8 mouse cellular contexts compared by ENCODE assay signal in the genomic region with DNA sequence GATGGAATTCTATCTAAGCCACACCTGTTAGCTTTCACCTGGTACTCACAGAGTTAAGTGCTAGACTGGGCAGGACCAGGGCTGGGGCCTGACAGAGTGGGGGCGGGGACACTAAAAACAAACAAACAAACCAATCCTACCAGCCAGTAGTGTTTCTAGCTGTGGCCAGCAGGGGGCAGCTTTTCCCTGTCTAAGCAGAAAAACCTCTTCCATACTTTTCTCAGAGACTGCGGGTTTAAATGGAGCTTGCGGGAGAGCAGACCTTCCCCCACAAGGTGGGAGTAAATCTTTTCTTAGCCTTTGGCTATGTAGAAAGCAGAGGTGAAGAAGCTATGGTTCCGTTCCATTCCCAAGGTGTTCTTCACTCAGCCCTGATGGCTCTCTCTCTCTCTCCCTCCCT.
A peak's percentile ranks its signal among the peaks of the same experiment; 100 is the strongest.
DNase-seq lines count a peak whose midpoint lies in the region; ATAC-seq lines count a peak whose summit lies in the region.

No protein-coding gene starts in this region.

- no peak for ATAC-seq in liver, embryonic 12.5 days
- ATAC-seq in intestine, embryonic 14.5 days (replicated peaks; ENCODE audit: low FRiP score, low TSS enrichment, low read depth), result no peak; the same call in 1 of the 2 replicates
- 0 out of 2 replicates have a peak, but pooled peaks have one; percentile 65 for ATAC-seq in midbrain, embryonic 14.5 days (ENCODE audit: low FRiP score, low TSS enrichment)

- H3K9ac ChIP-seq in liver, embryonic 12.5 days, result no peak overlapping the region
- H3K9ac ChIP-seq in intestine, embryonic 14.5 days (ENCODE audit: low read length), result no peak overlapping the region
- H3K9ac ChIP-seq in midbrain, embryonic 14.5 days (replicated peaks; ENCODE audit: low read length), result no peak overlapping the region

- 10% methylated on average over 4 of the region's 4 CpGs for WGBS in liver, embryonic 12.5 days (ENCODE audit: insufficient replicate concordance)
- WGBS in intestine, embryonic 14.5 days, result 4% methylated on average over 4 of the region's 4 CpGs
- 3% methylated on average over 4 of the region's 4 CpGs for WGBS in midbrain, embryonic 14.5 days

- no peak overlapping the region for H3K27ac ChIP-seq in liver, embryonic 12.5 days
- no peak overlapping the region for H3K27ac ChIP-seq in intestine, embryonic 14.5 days (ENCODE audit: low read depth)
- no peak overlapping the region for H3K27ac ChIP-seq in midbrain, embryonic 14.5 days (replicated peaks; ENCODE audit: low read depth, low read length)

- peak; percentile 73 for DNase-seq in liver
- peak; percentile 32 for DNase-seq in cerebellum, adult 9-10 months
- DNase-seq in frontal cortex, postnatal 10 days (ENCODE audit: low spot score in 2 of 2), result peak; percentile 50 to 68
- peak; percentile 74 for DNase-seq in intestine, embryonic 14.5 days (ENCODE audit: low spot score)
- peak; percentile 21 to 45 for DNase-seq in left cerebral cortex, adult 8-10 months (ENCODE audit: low spot score in 2 of 2)
- DNase-seq in midbrain, embryonic 14.5 days, result peak; percentile 89
- peak; percentile 60 for DNase-seq in telencephalon, adult 2 months (ENCODE audit: low read depth, low spot score)

- peaks cover 10% of the 10 kb centered on the region; the same call in 1 of the 2 replicates for H3K27me3 ChIP-seq in liver, embryonic 12.5 days (replicated peaks)
- H3K27me3 ChIP-seq in intestine, embryonic 14.5 days (replicated peaks; ENCODE audit: control insufficient read depth, insufficient read depth, low read length), result no peaks in the 10 kb centered on the region
- no peaks in the 10 kb centered on the region for H3K27me3 ChIP-seq in midbrain, embryonic 14.5 days (ENCODE audit: control insufficient read depth, insufficient read depth, low read length)

- no peaks in the 10 kb centered on the region for H3K36me3 ChIP-seq in liver, embryonic 12.5 days
- H3K36me3 ChIP-seq in intestine, embryonic 14.5 days (ENCODE audit: control insufficient read depth, insufficient read depth, low read length), result no peaks in the 10 kb centered on the region
- H3K36me3 ChIP-seq in midbrain, embryonic 14.5 days (ENCODE audit: control insufficient read depth, insufficient read depth, low read length), result no peaks in the 10 kb centered on the region

- no peak overlapping the region for H3K4me2 ChIP-seq in liver, embryonic 12.5 days
- no peak overlapping the region for H3K4me2 ChIP-seq in intestine, embryonic 14.5 days (ENCODE audit: low read length)
- peak overlapping the region; percentile 21 for H3K4me2 ChIP-seq in midbrain, embryonic 14.5 days (ENCODE audit: low read length)

- H3K4me1 ChIP-seq in liver, embryonic 12.5 days, result peaks cover 44% of the 10 kb centered on the region
- peaks cover 12% of the 10 kb centered on the region for H3K4me1 ChIP-seq in intestine, embryonic 14.5 days (replicated peaks; ENCODE audit: control insufficient read depth, insufficient read depth, low read length)
- no peaks in the 10 kb centered on the region for H3K4me1 ChIP-seq in midbrain, embryonic 14.5 days (ENCODE audit: control insufficient read depth, insufficient read depth, low read length)

- H3K4me3 ChIP-seq in liver, embryonic 12.5 days, result no peak overlapping the region
- H3K4me3 ChIP-seq in intestine, embryonic 14.5 days (ENCODE audit: low read depth, low read length), result no peak overlapping the region
- H3K4me3 ChIP-seq in midbrain, embryonic 14.5 days (replicated peaks; ENCODE audit: low read depth, low read length), result no peak overlapping the region

- peaks cover 6% of the 10 kb centered on the region for H3K9me3 ChIP-seq in liver, embryonic 12.5 days (replicated peaks)
- no peaks in the 10 kb centered on the region for H3K9me3 ChIP-seq in intestine, embryonic 14.5 days (ENCODE audit: control insufficient read depth, low read length)
- no peaks in the 10 kb centered on the region for H3K9me3 ChIP-seq in midbrain, embryonic 14.5 days (ENCODE audit: control insufficient read depth, low read length)

Comparison
In these comparisons a context has a peak if more than half of its experiments do, and no peak if none do; other contexts are left out.
1. DNase-seq: peak in every context shown above with its lines; median percentile 89 in midbrain, embryonic 14.5 days; 74 in intestine, embryonic 14.5 days; 73 in liver; 60 in telencephalon, adult 2 months; 59 in frontal cortex, postnatal 10 days; 33 in left cerebral cortex, adult 8-10 months; 32 in cerebellum, adult 9-10 months.